Mouse (Mus musculus) brain, embryonic 14.5 days (tissue): Measurements from ENCODE around the gene Fah. TPM values are rescaled to one million over a fixed set of nuclear protein-coding genes. Genes with fewer than 3 reads are reported as not detected.

Experiments
- DNase-seq: peaks from one replicate; pipeline ENCODE4 v3.0.0-alpha.2; 2011; ENCODE audit warnings: low read depth
- CTCF ChIP-seq: fragments of 200-500 bp; IDR thresholded peaks from 2 replicates; pipeline ENCODE4 v1.5.1; 2012; ENCODE audit warnings: inconsistent platforms, mild to moderate bottlenecking, moderate library complexity, borderline replicate concordance; ENCODE audit not compliant: insufficient read depth, insufficient read length; ENCODE audit errors: extremely low read depth
- POLR2A ChIP-seq: fragments of 200-500 bp; IDR thresholded peaks from 2 replicates; pipeline ENCODE4 v1.6.1; 2012; ENCODE audit warnings: mild to moderate bottlenecking, inconsistent platforms, borderline replicate concordance; ENCODE audit not compliant: poor library complexity, insufficient read depth, insufficient read length, severe bottlenecking; ENCODE audit errors: extremely low read depth
- polyA plus RNA-seq: library from polyadenylated mRNA; depleted of rRNA; stranded (reverse); fragments of >200 nt; gene quantifications from 2 replicates; pipeline ENCODE4 v1.2.3, GENCODE M21; 2012

Fah gene
- polyA plus RNA-seq, 1 experiment: 13.3 TPM

GRCm38 (mm10) chr7:84594087-84594916 is 12.2 kb downstream of the Fah start:
- TF ChIP-seq POLR2A (no peak), CTCF (peak; percentile 74; the same call in 1 of the 2 replicates)
- peak; percentile 81 for DNase-seq

- DNase-seq: no peak
- TF ChIP-seq POLR2A (no peak), CTCF (no peak)
Observed at GRCm38 (mm10) chr7:84591347-84591746, 15.2 kb downstream of the Fah start.

- TF ChIP-seq CTCF: no peak
- no peak for DNase-seq
Observed at GRCm38 (mm10) chr7:84590622-84591021, 15.9 kb downstream of the Fah start.

- TF ChIP-seq POLR2A (no peak), CTCF (no peak)
Observed at GRCm38 (mm10) chr7:84587101-84587783, 19.3 kb downstream of the Fah start.

GRCm38 (mm10) chr7:84586360-84587100 is 20.0 kb downstream of the Fah start:
- DNase-seq: peak; percentile 80
- TF ChIP-seq CTCF (no peak), POLR2A (no peak)

More at GRCm38 (mm10) chr7:84587101-84587783, 19.3 kb downstream of the Fah start:
- DNase-seq: no peak

GRCm38 (mm10) chr7:84585086-84585485 is 21.4 kb downstream of the Fah start:
- DNase-seq: no peak
- no peak for TF ChIP-seq POLR2A

- TF ChIP-seq POLR2A: no peak
- no peak for TF ChIP-seq CTCF
- DNase-seq: no peak
Observed at GRCm38 (mm10) chr7:84579769-84580168, 26.8 kb downstream of the Fah start.

GRCm38 (mm10) chr7:84578841-84579240 is 27.7 kb downstream of the Fah start:
- TF ChIP-seq POLR2A (no peak), CTCF (no peak)
- peak; percentile 14 for DNase-seq

- DNase-seq: no peak
- TF ChIP-seq POLR2A (no peak), CTCF (no peak)
Observed at GRCm38 (mm10) chr7:84577034-84577433, 29.5 kb downstream of the Fah start.

- peak; percentile 13 for DNase-seq
- TF ChIP-seq CTCF (no peak), POLR2A (no peak)
Observed at GRCm38 (mm10) chr7:84566200-84566599, 40.3 kb downstream of the Fah start.

GRCm38 (mm10) chr7:84564236-84564635 is 42.3 kb downstream of the Fah start:
- TF ChIP-seq CTCF: no peak
- TF ChIP-seq POLR2A: no peak
- DNase-seq: no peak
